Mouse (Mus musculus) embryonic fibroblast, embryonic 13.5 days (primary cell): ENCODE data around the gene Dip2b.

Source experiments
- CTCF ChIP-seq: IDR thresholded peaks from 2 replicates; pipeline ENCODE4 v1.5.1; 2011; ENCODE audit warnings: mild to moderate bottlenecking, control low read depth, low read length, moderate library complexity, borderline replicate concordance; ENCODE audit not compliant: insufficient read depth
- POLR2A ChIP-seq: IDR thresholded peaks from 2 replicates; pipeline ENCODE4 v1.6.1; 2011; ENCODE audit warnings: low read depth, mild to moderate bottlenecking, control low read depth, low read length, moderate library complexity

DNA sequence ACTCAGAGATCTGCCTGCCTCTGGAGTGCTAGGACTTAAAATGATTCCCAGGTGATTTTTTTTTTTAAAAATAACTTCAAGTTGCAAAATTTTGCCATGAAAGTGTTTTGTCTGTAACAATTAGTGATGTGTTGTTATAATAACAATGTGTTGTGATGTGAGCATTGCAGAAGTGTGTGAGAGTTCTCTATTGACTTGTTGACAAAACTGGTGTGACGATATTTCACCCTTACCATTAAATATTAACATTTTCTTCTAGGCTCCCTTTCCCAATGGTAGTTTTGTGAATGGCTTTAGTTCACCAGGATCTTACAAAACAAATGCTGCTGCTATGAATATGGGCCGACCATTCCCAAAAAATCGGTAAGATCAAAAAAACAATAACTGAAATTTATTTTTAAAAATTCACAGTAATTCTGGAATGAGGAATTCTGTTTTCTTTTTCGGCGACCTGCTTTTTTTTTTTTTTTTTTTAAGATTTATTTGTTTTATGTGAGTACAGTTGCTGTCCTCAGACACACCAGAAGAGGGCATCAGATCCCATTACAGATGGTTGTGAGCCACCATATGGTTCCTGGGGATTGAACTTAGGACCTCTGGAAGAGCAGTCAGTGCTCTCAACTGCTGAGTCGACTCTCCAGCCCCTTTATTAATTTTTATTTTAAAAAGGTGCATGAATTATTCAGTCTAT is 41.2 kb upstream of the Dip2b start:
- TF ChIP-seq POLR2A (no peak), CTCF (no peak)
